Mouse (Mus musculus) thymus, postnatal 14 days (tissue): ENCODE measurements around the gene Paqr9.

Experiments
- DNase-seq: peaks from one replicate; pipeline ENCODE4 v3.0.0; 2021

Gene Paqr9

GRCm38 (mm10) chr9:95581021-95581757 lies 21.7 kb downstream of the Paqr9 start:
- no peak for DNase-seq

DNA sequence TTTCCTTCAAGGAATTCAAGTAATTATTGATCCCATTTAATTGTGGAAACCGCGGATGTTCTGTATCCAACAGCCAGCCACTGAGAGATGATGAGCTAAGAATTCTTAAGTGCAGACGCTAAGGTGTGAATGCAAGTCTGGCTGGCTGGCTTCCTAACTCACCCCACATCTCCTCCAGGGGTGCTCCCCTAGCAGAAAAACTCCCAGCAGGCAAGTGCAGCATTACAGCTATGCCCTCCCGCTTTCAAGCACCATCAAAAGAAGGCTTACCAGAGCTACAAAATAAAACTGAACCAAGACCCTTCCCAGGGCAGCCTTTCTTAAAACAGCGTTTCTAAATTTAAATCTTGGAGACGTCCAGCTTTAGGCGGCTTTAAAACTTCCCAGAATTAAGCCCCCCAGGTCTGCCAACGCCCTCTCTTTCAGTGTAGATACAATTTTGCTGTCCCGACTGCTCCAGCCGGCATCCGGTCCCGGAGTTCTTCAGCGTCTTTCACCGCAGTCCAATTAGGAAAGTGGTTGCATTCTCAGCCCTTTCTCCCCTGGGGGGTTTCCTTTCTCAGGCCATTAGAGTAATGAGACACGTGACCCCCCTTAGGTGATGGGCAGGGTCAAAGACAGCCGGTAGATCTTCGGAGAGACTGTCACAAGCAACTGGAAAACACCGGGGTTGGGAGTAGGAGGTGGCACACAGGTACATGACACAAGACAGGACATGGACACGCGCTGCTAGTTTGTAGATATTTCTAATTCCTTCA lies 22.5 kb downstream of the Paqr9 start:
- DNase-seq = no peak

- no peak for DNase-seq
Observed at GRCm38 (mm10) chr9:95582555-95582954, 23.1 kb downstream of the Paqr9 start.

- no peak for DNase-seq
Observed at GRCm38 (mm10) chr9:95586046-95586445, 26.6 kb downstream of the Paqr9 start.

- no peak for DNase-seq
Observed at GRCm38 (mm10) chr9:95588070-95588469, 28.6 kb downstream of the Paqr9 start.

- DNase-seq = no peak
Observed at GRCm38 (mm10) chr9:95594291-95594690, 34.8 kb downstream of the Paqr9 start.

GRCm38 (mm10) chr9:95597466-95598178 lies 38.2 kb downstream of the Paqr9 start:
- DNase-seq = no peak

DNA sequence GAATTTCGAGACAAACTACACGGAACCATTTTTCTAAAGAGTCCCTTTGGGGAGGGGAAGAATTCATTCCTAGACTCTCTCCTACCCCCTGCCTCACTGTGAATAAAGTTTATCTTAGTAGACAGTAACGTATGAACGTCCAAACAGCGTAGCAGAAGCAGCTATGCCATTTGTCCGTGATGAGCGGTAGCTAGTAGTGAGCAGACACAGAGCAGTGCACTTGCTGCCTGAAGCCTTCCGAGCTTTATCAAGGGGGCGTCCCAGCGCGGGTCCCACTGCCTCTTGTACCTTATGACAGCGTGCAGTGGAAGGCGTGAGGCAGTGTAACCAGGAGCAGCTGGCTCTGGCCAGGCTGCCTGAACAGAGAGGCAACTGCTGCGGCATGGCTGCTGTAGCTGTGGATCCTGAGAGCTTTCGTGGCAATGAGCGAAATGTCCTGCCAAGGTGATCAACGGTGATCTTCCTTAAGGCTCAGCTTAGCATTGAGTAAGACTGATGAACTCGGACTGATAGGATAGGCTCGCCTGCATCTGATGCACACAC lies 38.8 kb downstream of the Paqr9 start:
- no peak for DNase-seq

DNA sequence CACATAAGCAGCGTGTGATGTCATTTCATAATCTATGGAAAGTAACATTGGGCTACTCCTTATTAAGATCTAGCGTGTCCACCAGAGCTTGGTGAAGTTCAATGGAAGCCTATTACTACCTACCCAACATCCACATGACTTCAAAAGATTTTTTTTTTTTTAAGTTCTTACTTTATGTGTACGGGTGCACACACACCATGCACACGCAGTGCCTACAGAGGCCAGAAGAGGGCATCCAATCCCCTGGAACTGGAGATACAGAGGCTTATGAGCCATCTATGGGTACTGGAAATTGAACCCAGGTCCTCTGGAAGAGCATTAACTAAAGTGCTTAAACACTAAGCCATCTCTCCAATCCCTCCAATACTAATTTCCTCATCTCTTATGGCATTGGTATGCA lies 39.9 kb downstream of the Paqr9 start:
- DNase-seq = peak; percentile 20

DNA sequence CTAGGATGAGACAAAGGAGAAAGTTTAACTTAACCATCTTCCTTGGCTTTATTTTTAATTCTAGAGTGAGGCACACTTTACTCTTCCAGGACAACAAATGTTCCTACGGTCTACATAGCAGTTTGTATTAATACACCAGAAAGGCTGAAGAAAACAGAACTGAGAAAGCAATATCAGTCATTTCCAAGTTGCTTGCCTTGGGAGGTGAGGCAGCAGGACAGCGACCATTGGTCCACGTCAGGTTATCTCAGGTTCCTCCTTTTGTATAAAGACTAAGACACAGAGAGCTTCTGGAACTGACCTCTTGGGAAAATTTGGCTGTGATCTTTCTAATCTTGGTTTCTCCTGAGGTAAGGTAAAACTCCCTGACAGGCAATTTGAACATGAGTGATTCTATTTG lies 43.4 kb downstream of the Paqr9 start:
- DNase-seq = no peak

DNA sequence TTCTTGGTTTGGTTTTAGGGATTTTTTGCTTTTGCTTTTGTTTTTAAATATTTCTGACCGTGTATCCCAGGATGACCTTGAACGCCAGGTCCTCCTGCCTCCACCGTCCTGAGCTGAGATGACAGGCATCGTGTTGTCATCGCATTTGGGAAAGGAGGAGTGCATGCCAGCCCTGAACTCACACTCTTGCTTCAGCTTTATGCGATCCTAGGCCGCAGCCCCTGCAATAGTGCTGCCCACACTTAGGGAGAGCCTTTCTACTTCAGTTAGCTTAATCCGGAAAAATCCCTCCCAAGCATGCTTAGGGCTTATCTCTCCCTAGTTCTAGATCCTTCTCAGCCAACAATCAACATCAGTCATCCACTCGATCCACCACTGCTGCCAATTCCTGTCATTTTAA lies 43.9 kb downstream of the Paqr9 start:
- DNase-seq = no peak

- no peak for DNase-seq
Observed at GRCm38 (mm10) chr9:95607196-95607595, 47.7 kb downstream of the Paqr9 start.

- DNase-seq = no peak
Observed at GRCm38 (mm10) chr9:95612246-95612768, 52.9 kb downstream of the Paqr9 start.

DNA sequence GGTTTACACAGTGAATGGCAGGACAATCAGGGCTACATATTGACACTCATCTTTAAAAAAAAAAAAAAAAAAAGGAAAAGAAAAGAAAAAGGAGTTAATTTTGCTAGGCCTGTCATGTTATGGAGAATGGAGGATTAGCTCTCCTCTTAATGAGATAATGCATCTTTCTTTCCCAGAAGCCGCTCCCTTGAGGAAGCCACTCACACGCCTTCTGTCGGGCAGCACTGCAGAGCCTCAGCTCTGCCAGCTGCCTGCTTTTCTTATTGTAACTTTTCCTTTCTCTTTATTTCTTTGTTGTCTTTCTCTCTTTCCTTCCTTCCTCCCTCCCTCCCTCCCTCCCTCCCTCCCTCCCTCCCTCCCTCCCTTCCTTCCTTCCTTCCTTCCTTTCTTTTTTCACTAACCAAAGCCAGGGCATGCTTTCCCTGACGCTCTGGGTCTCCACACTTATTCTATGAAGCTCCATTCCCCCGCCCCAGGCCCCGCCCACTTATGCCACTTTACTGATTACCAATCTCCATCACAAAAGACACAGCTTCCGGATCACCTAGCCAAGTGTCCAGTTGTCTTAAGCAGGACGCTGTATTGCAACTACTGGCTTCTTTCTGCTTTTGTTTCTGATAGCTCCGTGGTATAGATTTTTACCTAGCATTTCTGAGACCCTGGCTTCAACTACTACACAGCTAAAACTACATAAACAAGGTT lies 54.1 kb downstream of the Paqr9 start:
- DNase-seq = no peak

- no peak for DNase-seq
Observed at GRCm38 (mm10) chr9:95614861-95615615, 55.6 kb downstream of the Paqr9 start.

DNA sequence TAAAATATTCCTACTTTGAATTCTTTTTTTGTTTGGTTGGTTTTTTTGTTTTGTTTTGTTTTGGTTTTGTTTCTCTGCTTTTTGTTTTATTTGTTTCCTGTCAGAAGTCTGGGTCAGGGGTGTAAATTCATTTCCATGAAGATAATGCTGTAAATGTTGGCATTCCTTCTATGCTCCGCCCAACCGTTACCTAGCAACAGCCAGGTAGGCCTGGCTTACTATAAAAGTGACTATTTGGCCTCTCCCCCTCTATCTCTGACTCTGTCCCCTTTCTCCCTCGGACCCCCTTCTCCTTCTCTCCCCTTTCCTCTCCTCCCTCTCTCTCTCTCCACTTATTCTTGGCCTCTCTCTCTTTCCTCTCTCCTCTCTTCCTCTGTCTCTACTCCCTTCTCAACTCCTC lies 56.5 kb downstream of the Paqr9 start:
- DNase-seq = no peak
